Mouse (Mus musculus) kidney, embryonic 15.5 days (tissue): ENCODE data around the gene Mnd1. TPM values are rescaled to one million over a fixed set of nuclear protein-coding genes. Genes with fewer than 3 reads are reported as not detected.

Source experiments
- ATAC-seq: fragments of 200-750 bp; cut with Nextera tagmentation; replicated peaks from 2 replicates; pipeline ENCODE4 v1.8.0; 2017; ENCODE audit warnings: moderate TSS enrichment; ENCODE audit not compliant: low FRiP score
- H3K27ac ChIP-seq: fragments of 300-500 bp; sonication (generic); 2 replicates; pipeline ENCODE4 v1.5.1; 2015; ENCODE audit warnings: mild to moderate bottlenecking, inconsistent platforms
- H3K27me3 ChIP-seq: fragments of 300-500 bp; sonication (generic); 2 replicates; pipeline ENCODE4 v1.6.1; 2015; ENCODE audit warnings: inconsistent platforms
- H3K36me3 ChIP-seq: fragments of 300-500 bp; sonication (generic); 2 replicates; pipeline ENCODE4 v1.6.1; 2015; ENCODE audit warnings: inconsistent platforms
- H3K4me1 ChIP-seq: fragments of 300-500 bp; sonication (generic); 2 replicates; pipeline ENCODE4 v1.6.1; 2015; ENCODE audit warnings: inconsistent platforms
- H3K4me2 ChIP-seq: fragments of 300-500 bp; sonication (generic); 2 replicates; pipeline ENCODE4 v1.6.1; 2015; ENCODE audit warnings: moderate library complexity, mild to moderate bottlenecking, inconsistent platforms
- H3K4me3 ChIP-seq: fragments of 300-500 bp; sonication (generic); replicated peaks from 2 replicates; pipeline ENCODE4 v1.5.1; 2015; ENCODE audit warnings: mild to moderate bottlenecking, inconsistent platforms
- H3K9ac ChIP-seq: fragments of 300-500 bp; sonication (generic); 2 replicates; pipeline ENCODE4 v1.6.1; 2015; ENCODE audit warnings: mild to moderate bottlenecking, inconsistent platforms
- H3K9me3 ChIP-seq: fragments of 300-500 bp; sonication (generic); replicated peaks from 2 replicates; pipeline ENCODE4 v1.6.1; 2016; ENCODE audit warnings: inconsistent platforms
- WGBS: fragments of 180-500 bp; shearing (Covaris S2); methylation state at CpG from one replicate; pipeline ENCODE4 v1.1.7; 2015; ENCODE audit warnings: mixed read lengths; 5-methylcytosine and 5-hydroxymethylcytosine counted together
- polyA plus RNA-seq: library from polyadenylated mRNA; unstranded; fragments of >200 nt; fragmentation: Nextera tagmentation; extraction: Ambion mirVana; gene quantifications from 2 replicates; pipeline ENCODE4 v1.2.1, GENCODE M21; 2015

Gene Mnd1
- polyA plus RNA-seq, 1 experiment from 2014 or later, result 17.5 TPM

DNA sequence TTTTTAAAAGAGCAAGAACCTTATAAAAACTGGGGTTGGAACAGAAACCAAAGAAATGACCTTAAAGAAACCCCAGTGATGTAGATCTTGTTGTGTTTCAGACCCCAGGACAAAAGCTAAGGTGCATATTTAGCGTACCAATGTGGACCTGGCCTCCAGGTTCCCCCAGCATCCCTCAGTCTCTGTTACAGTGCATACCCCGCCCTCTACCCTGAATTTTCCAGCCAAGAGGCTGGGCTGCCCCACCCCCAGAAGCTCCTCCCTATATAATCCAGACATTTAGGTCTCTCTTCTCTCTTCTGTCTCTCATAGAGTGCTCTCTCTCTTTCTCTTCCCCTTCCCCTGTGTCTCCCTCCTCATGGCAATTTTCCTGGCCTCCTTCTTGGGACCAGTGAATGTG is 24.7 kb upstream of the Mnd1 start:
- H3K27ac ChIP-seq, result no peak overlapping the region
- no peaks in the 10 kb centered on the region for H3K4me1 ChIP-seq
- no peak overlapping the region for H3K4me3 ChIP-seq
- H3K9me3 ChIP-seq, result no peaks in the 10 kb centered on the region
- no peak overlapping the region for H3K9ac ChIP-seq
- no peak for ATAC-seq
- H3K27me3 ChIP-seq, result no peaks in the 10 kb centered on the region
- 79% methylated on average over 2 of the region's 2 CpGs for WGBS
- H3K4me2 ChIP-seq, result no peak overlapping the region
- 0 out of 2 replicates have a peak, but pooled peaks cover 8% of the 10 kb centered on the region for H3K36me3 ChIP-seq

DNA sequence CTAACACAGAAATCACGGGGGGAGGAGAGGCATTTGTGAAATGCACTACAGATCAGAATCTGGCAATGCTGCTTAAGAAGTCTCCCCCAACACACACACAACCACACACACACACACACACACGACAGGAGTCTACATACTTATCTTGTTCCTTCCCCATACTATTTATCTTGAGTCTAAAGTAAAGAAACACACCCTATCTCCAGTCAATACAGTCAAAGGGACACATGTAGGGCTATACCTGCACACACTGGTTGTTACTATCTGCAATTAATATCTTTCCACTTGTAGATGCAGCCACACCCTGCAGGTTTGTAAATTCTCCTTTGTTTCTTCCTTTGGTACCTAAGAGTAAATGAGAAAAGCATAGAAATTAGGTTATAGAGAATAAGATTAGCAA is 22.2 kb upstream of the Mnd1 start:
- 75% methylated on average over 2 of the region's 2 CpGs for WGBS
- Histone ChIP-seq H3K27me3 (no peaks in the 10 kb centered on the region), H3K27ac (no peak overlapping the region), H3K9me3 (no peaks in the 10 kb centered on the region), H3K4me2 (no peak overlapping the region), H3K9ac (no peak overlapping the region), H3K4me3 (no peak overlapping the region), H3K36me3 (0 out of 2 replicates have a peak, but pooled peaks cover 6% of the 10 kb centered on the region), H3K4me1 (no peaks in the 10 kb centered on the region)
- ATAC-seq, result no peak

GRCm38 (mm10) chr3:84175337-84176315 is 20.0 kb upstream of the Mnd1 start:
- no peak overlapping the region for H3K9ac ChIP-seq
- ATAC-seq, result 0 out of 2 replicates have a peak, but pooled peaks have one; percentile 58
- WGBS, result 56% methylated on average over 7 of the region's 7 CpGs
- H3K27ac ChIP-seq, result no peak overlapping the region
- no peaks in the 10 kb centered on the region for H3K9me3 ChIP-seq
- no peak overlapping the region for H3K4me3 ChIP-seq
- H3K36me3 ChIP-seq, result peaks cover 15% of the 10 kb centered on the region; the same call in 1 of the 2 replicates
- H3K27me3 ChIP-seq, result no peaks in the 10 kb centered on the region
- no peaks in the 10 kb centered on the region for H3K4me1 ChIP-seq
- no peak overlapping the region for H3K4me2 ChIP-seq

DNA sequence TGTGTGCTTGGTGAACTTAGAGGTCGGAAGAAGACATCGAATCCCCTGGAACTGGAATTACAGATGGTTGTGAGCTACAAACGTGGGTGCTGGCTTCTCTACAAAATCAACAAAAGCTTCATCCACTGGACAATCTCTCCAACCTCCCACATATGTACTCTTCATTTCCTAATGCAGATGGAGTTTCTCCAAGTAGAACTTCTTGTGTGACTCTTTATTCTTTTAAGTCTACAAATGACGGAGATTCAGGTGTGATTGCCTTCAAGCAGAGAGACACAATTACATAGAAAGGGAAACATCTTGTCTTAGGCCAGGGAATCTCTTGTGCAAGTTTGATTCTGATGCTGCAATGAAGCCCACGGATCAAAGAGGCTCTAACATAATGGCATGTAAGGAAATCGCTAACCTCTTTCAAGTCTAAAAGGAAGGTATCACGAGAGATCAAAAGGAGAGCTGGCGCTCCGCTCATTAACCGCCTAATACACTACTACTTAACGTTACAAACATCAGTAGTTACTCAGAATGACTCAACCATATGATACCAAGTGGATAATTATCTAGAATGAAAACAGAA is 18.1 kb upstream of the Mnd1 start, which contains the start of gene Gm6525:
Gene Gm6525, plus strand, starts transcription at position 524 of the 574 bp plus-strand sequence.
- 60% methylated on average over 11 of the region's 11 CpGs for WGBS
- H3K27me3 ChIP-seq, result no peaks in the 10 kb centered on the region
- H3K27ac ChIP-seq, result no peak within 1 kb of the TSS
- H3K9ac ChIP-seq, result no peak within 1 kb of the TSS
- peaks cover 20% of the 10 kb centered on the region; the same call in 1 of the 2 replicates for H3K36me3 ChIP-seq
- no peak within 1 kb of the TSS for H3K4me2 ChIP-seq
- ATAC-seq, result no peak
- no peaks in the 10 kb centered on the region for H3K9me3 ChIP-seq
- H3K4me1 ChIP-seq, result no peaks in the 10 kb centered on the region
- H3K4me3 ChIP-seq, result no peak within 1 kb of the TSS

DNA sequence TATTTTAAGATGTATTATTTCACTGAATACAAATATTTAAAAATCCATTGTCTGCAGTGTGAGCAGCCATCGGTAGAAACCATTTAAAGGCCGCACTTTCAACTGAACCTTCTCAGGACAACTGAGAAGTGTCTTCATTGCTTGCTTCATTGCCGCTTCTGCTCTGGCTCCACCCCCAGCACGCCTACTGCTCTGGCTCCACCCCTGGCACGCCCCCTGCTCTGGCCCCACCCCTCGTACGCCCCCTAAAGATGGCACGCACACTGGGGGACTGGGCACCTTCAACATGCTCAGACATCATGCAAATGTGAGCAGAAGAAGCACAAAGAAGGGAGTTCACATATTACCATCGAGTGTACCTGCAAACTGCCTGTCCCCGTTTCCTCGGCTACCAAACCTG is 16.8 kb upstream of the Mnd1 start:
- no peak overlapping the region for H3K9ac ChIP-seq
- no peak for ATAC-seq
- 54% methylated on average over 11 of the region's 11 CpGs for WGBS

GRCm38 (mm10) chr3:84169393-84170005 is 13.9 kb upstream of the Mnd1 start:
- H3K4me1 ChIP-seq, result no peaks in the 10 kb centered on the region
- 75% methylated on average over 8 of the region's 8 CpGs for WGBS
- H3K27me3 ChIP-seq, result no peaks in the 10 kb centered on the region
- no peak overlapping the region for H3K27ac ChIP-seq
- H3K9ac ChIP-seq, result no peak overlapping the region
- H3K4me2 ChIP-seq, result no peak overlapping the region
- ATAC-seq, result no peak
- H3K9me3 ChIP-seq, result no peaks in the 10 kb centered on the region
- peaks cover 37% of the 10 kb centered on the region for H3K36me3 ChIP-seq
- no peak overlapping the region for H3K4me3 ChIP-seq

More for the DNA sequence above, 16.8 kb upstream of the Mnd1 start:
- Histone ChIP-seq H3K4me2 (no peak overlapping the region), H3K27ac (no peak overlapping the region), H3K9me3 (no peaks in the 10 kb centered on the region), H3K4me1 (no peaks in the 10 kb centered on the region), H3K36me3 (peaks cover 21% of the 10 kb centered on the region; the same call in 1 of the 2 replicates), H3K27me3 (no peaks in the 10 kb centered on the region), H3K4me3 (no peak overlapping the region)

DNA sequence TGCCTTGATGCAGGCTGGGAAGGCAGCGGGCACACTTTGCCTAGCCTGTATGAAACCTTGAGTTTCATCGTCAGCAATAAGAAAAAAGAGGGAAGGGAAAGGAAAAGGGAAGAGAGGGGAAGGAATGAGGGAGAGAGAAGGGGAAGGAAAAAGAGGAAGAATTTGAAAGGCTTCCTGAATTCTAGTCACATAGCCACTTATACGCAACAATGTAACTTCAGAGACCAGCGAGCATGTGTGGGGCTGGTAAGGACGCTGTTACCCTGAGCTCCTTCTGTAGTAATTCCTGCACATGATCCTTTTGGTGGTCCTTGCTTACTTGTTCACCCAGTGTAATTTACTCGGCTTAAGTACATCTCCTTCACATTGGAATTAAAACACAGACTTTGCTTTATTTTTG is 13.4 kb upstream of the Mnd1 start:
- H3K4me1 ChIP-seq, result no peaks in the 10 kb centered on the region
- no peak overlapping the region for H3K4me3 ChIP-seq
- WGBS, result 93% methylated on average over 6 of the region's 6 CpGs
- H3K27ac ChIP-seq, result no peak overlapping the region
- no peak for ATAC-seq
- H3K36me3 ChIP-seq, result peaks cover 43% of the 10 kb centered on the region
- no peaks in the 10 kb centered on the region for H3K9me3 ChIP-seq
- no peak overlapping the region for H3K9ac ChIP-seq
- H3K27me3 ChIP-seq, result no peaks in the 10 kb centered on the region
- H3K4me2 ChIP-seq, result no peak overlapping the region

DNA sequence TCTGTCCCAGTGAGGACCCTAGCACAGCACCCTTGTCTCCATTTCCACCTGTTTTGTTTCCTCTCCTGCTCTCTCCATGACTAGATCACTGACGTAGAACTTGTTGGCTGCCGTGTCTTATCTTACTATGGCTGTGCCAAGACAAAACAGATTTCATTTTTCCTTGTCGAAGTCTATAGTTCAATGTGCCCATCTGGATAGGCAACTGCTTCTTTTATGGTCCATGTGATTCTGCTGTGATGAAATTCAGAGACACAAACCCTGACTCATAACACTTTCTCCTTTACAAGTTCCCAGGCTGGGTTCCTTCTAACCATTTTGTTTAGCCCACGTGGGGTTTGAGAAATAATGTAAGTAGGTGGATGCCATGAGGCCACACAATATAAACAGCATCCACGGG is 10.5 kb upstream of the Mnd1 start:
- Histone ChIP-seq H3K27me3 (no peaks in the 10 kb centered on the region), H3K4me2 (no peak overlapping the region), H3K4me1 (no peaks in the 10 kb centered on the region), H3K36me3 (peaks cover 39% of the 10 kb centered on the region), H3K9me3 (no peaks in the 10 kb centered on the region), H3K27ac (no peak overlapping the region), H3K9ac (no peak overlapping the region), H3K4me3 (no peak overlapping the region)
- no peak for ATAC-seq
- 93% methylated on average over 5 of the region's 5 CpGs for WGBS

- H3K9me3 ChIP-seq, result no peaks in the 10 kb centered on the region
- H3K36me3 ChIP-seq, result peaks cover 35% of the 10 kb centered on the region
- ATAC-seq, result no peak
- no peak overlapping the region for H3K9ac ChIP-seq
- H3K27ac ChIP-seq, result no peak overlapping the region
- H3K4me2 ChIP-seq, result no peak overlapping the region
- no peaks in the 10 kb centered on the region for H3K27me3 ChIP-seq
- no peak overlapping the region for H3K4me3 ChIP-seq
- no peaks in the 10 kb centered on the region for H3K4me1 ChIP-seq
- 89% methylated on average over 3 of the region's 3 CpGs for WGBS
Observed at GRCm38 (mm10) chr3:84165391-84165790, 9.8 kb upstream of the Mnd1 start.

- no peak for ATAC-seq
- Histone ChIP-seq H3K9ac (no peak overlapping the region), H3K4me1 (peaks cover 16% of the 10 kb centered on the region), H3K9me3 (no peaks in the 10 kb centered on the region), H3K27ac (no peak overlapping the region), H3K27me3 (no peaks in the 10 kb centered on the region), H3K4me3 (no peak overlapping the region), H3K4me2 (no peak overlapping the region), H3K36me3 (peaks cover 5% of the 10 kb centered on the region; the same call in 1 of the 2 replicates)
- 83% methylated on average over 4 of the region's 4 CpGs for WGBS
Observed at GRCm38 (mm10) chr3:84157559-84158350, 2.2 kb upstream of the Mnd1 start.

GRCm38 (mm10) chr3:84157011-84157410 is 1.4 kb upstream of the Mnd1 start:
- Histone ChIP-seq H3K27ac (no peak overlapping the region), H3K27me3 (no peaks in the 10 kb centered on the region), H3K9me3 (no peaks in the 10 kb centered on the region), H3K4me3 (no peak overlapping the region), H3K9ac (no peak overlapping the region), H3K4me2 (no peak overlapping the region), H3K36me3 (peaks cover 5% of the 10 kb centered on the region; the same call in 1 of the 2 replicates), H3K4me1 (peaks cover 16% of the 10 kb centered on the region)
- 50% methylated on average over 4 of the region's 4 CpGs for WGBS
- no peak for ATAC-seq
